Mouse (Mus musculus) brain, embryonic 14.5 days (tissue): ENCODE measurements around the gene Olfr70.

ENCODE experiments used
- CTCF ChIP-seq: fragments of 200-500 bp; IDR thresholded peaks from 2 replicates; pipeline ENCODE4 v1.5.1; 2012; ENCODE audit warnings: inconsistent platforms, mild to moderate bottlenecking, moderate library complexity, borderline replicate concordance; ENCODE audit not compliant: insufficient read depth, insufficient read length; ENCODE audit errors: extremely low read depth
- POLR2A ChIP-seq: fragments of 200-500 bp; IDR thresholded peaks from 2 replicates; pipeline ENCODE4 v1.6.1; 2012; ENCODE audit warnings: mild to moderate bottlenecking, inconsistent platforms, borderline replicate concordance; ENCODE audit not compliant: poor library complexity, insufficient read depth, insufficient read length, severe bottlenecking; ENCODE audit errors: extremely low read depth

- TF ChIP-seq CTCF, result no peak
- TF ChIP-seq POLR2A, result no peak
These were observed 21.6 kb upstream of the Olfr70 start for GRCm38 (mm10) chr4:43722191-43722590.
